Mouse (Mus musculus) thymus, adult 2 months (tissue): ENCODE results near the gene Mis12. TPM values are rescaled to one million over a fixed set of nuclear protein-coding genes. Genes with fewer than 3 reads are reported as not detected.
A peak's percentile ranks its signal among the peaks of the same experiment; 100 is the strongest.

ENCODE experiments used
- DNase-seq: peaks from one replicate; pipeline ENCODE4 v3.0.0; 2021
- H3K27ac ChIP-seq: fragments of 200-500 bp; 2 replicates; pipeline ENCODE4 v1.5.1; 2012; ENCODE audit warnings: low read length, control low read depth; ENCODE audit not compliant: control insufficient read depth, insufficient read depth
- H3K27me3 ChIP-seq: fragments of 200-500 bp; 2 replicates; pipeline ENCODE4 v1.6.1; 2012; ENCODE audit warnings: mild to moderate bottlenecking, low read length, moderate library complexity, mixed read lengths; ENCODE audit not compliant: control insufficient read depth, insufficient read depth
- H3K36me3 ChIP-seq: fragments of 200-500 bp; 2 replicates; pipeline ENCODE4 v1.6.1; 2012; ENCODE audit warnings: mild to moderate bottlenecking, low read length, moderate library complexity; ENCODE audit not compliant: control insufficient read depth, insufficient read depth
- H3K4me1 ChIP-seq: fragments of 200-500 bp; replicated peaks from 2 replicates; pipeline ENCODE4 v1.6.1; 2012; ENCODE audit warnings: low read length; ENCODE audit not compliant: control insufficient read depth, insufficient read depth
- H3K4me3 ChIP-seq: fragments of 200-500 bp; 2 replicates; pipeline ENCODE4 v1.5.1; 2012; ENCODE audit warnings: mild to moderate bottlenecking, low read length, control low read depth, moderate library complexity; ENCODE audit not compliant: control insufficient read depth, insufficient read depth
- CTCF ChIP-seq: fragments of 200-500 bp; IDR thresholded peaks from 2 replicates; pipeline ENCODE4 v1.5.1; 2012; ENCODE audit warnings: mild to moderate bottlenecking, control low read depth, low read length, moderate library complexity, borderline replicate concordance; ENCODE audit not compliant: control insufficient read depth, poor library complexity, insufficient read depth; ENCODE audit errors: extremely low read depth
- POLR2A ChIP-seq: fragments of 200-500 bp; IDR thresholded peaks from 2 replicates; pipeline ENCODE4 v1.6.1; 2012; ENCODE audit warnings: mild to moderate bottlenecking, low read length, control low read depth, moderate library complexity; ENCODE audit not compliant: control insufficient read depth, poor library complexity, insufficient read depth; ENCODE audit errors: extremely low read depth
- WGBS: fragments of 180-500 bp; shearing (Covaris S2); methylation state at CpG from one replicate; pipeline ENCODE4 v1.1.7; 2018; 5-methylcytosine and 5-hydroxymethylcytosine counted together
- polyA plus RNA-seq: library from polyadenylated mRNA; depleted of rRNA; stranded (reverse); fragments of >200 nt; gene quantifications from 2 replicates; pipeline ENCODE4 v1.2.3, GENCODE M21; 2012

Mis12 gene
- polyA plus RNA-seq, 1 experiment: 8.6 TPM

DNA sequence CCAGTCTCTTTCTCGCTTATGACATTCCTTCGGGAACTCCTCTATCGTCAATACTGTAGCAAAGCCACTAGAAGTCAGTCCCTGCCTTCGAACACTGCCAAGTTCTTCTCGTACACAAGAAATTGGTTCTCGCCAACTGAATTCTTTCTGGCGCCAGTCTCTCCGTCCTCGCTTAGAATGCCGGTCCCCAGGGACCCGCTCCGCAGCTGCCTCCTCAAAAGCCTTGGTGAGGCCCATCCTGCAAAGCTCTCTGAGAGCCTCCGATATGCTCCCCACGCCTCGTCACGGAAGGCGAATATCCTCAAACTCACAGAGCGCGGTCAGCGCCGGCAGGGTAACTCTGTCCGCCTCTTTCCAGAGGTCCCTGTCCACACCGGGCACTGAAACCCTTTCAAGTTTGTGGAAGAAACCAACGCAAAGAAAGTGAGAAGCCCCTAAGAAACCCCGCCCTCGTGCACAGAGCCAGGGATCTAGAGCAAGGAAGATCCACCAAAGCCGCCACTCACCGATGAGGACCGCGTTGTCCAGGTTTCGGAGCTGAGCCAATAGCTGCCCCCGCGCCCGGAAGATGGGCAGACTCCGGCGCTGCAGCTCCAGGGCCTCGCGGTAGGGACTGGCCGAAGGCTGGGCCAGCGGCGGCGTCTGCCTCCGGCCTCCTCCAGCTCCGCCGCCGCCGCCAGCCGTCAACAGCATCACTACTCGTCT lies 15.6 kb upstream of the Mis12 start:
- Histone ChIP-seq H3K27me3 (no peaks in the 10 kb centered on the region), H3K27ac (no peak overlapping the region), H3K36me3 (no peaks in the 10 kb centered on the region), H3K4me3 (peak overlapping the region; percentile 59), H3K4me1 (peaks cover 8% of the 10 kb centered on the region; the same call in 1 of the 2 replicates)
- no peak for DNase-seq
- TF ChIP-seq POLR2A (no peak), CTCF (no peak)
- WGBS: under 1% methylated on average over 49 of the region's 49 CpGs

DNA sequence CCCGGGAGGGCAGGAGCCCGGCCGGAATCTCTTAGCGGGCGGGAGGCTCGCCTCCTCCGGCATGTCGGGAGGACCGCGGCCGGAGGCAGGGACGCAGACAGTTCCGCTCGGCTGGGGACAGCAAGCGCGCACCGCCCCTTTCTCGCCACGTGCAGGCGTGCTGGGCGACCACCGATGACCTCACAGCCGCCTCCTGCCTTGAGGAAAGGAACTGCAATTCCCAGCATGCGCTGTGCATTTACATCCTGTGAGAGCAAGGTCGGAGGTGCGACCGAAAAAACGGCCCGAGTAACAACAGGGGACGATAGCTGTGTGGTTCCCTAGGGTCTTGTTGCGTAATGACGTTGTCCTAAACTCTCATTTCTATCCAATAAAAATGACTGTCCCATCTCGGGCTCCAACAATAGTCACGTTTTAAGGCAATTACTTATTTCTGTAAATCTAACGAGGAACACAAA lies 15.1 kb upstream of the Mis12 start, which contains the start of gene Dhx33:
Dhx33 (minus strand) TSS at position 122 of the 458 bp plus-strand sequence.
- WGBS: under 1% methylated on average over 35 of the region's 35 CpGs

GRCm38 (mm10) chr11:71005046-71005445 lies 14.4 kb upstream of the Mis12 start:
- Histone ChIP-seq H3K27ac (no peak overlapping the region), H3K36me3 (peaks cover 4% of the 10 kb centered on the region; the same call in 1 of the 2 replicates)

More for the DNA sequence above, 15.1 kb upstream of the Mis12 start, which contains the start of gene Dhx33:
- Histone ChIP-seq H3K36me3 (no peaks in the 10 kb centered on the region), H3K4me3 (peak within 1 kb of the TSS; percentile 59), H3K4me1 (peaks cover 8% of the 10 kb centered on the region; the same call in 1 of the 2 replicates), H3K27ac (no peak within 1 kb of the TSS), H3K27me3 (no peaks in the 10 kb centered on the region)
- TF ChIP-seq POLR2A: no peak
- TF ChIP-seq CTCF: no peak
- DNase-seq: peak; percentile 94

GRCm38 (mm10) chr11:71007026-71007425 lies 12.4 kb upstream of the Mis12 start:
- no peak overlapping the region for H3K27ac ChIP-seq
- peaks cover 23% of the 10 kb centered on the region for H3K36me3 ChIP-seq
- H3K4me3 ChIP-seq: no peak overlapping the region
- DNase-seq: no peak
- peaks cover 8% of the 10 kb centered on the region; the same call in 1 of the 2 replicates for H3K4me1 ChIP-seq
- no peaks in the 10 kb centered on the region for H3K27me3 ChIP-seq
- TF ChIP-seq POLR2A: no peak
- no peak for TF ChIP-seq CTCF
- 98% methylated on average over 6 of the region's 6 CpGs for WGBS

More at GRCm38 (mm10) chr11:71005046-71005445, 14.4 kb upstream of the Mis12 start:
- WGBS: 42% methylated on average over 5 of the region's 5 CpGs
- Histone ChIP-seq H3K4me3 (no peak overlapping the region), H3K27me3 (no peaks in the 10 kb centered on the region), H3K4me1 (peaks cover 8% of the 10 kb centered on the region; the same call in 1 of the 2 replicates)
- DNase-seq: no peak
- TF ChIP-seq POLR2A: no peak

DNA sequence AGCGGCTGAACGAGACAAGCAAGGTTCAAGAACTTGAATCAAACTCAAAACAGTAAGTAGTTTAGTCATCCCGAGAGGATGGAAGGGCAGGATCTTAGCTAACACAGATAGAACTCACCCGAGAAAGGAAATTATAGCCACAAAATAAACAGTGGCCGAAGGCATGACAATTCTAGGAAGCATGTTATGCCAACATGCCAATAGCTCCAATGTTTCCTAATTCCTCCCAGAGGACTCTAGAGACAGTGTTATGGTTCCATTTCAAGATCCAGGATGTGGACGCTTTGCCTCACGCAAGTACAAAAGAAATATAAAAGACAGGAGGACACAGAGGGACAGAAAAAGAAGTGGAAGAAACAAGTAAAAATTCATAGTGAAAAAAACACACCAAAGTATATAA lies 11.6 kb upstream of the Mis12 start:
- DNase-seq: no peak
- Histone ChIP-seq H3K36me3 (peaks cover 31% of the 10 kb centered on the region), H3K4me3 (no peak overlapping the region), H3K27ac (no peak overlapping the region), H3K4me1 (peaks cover 8% of the 10 kb centered on the region; the same call in 1 of the 2 replicates), H3K27me3 (no peaks in the 10 kb centered on the region)
- no peak for TF ChIP-seq CTCF
- TF ChIP-seq POLR2A: no peak
- 93% methylated on average over 7 of the region's 7 CpGs for WGBS

- no peaks in the 10 kb centered on the region for H3K27me3 ChIP-seq
- no peak for TF ChIP-seq POLR2A
- TF ChIP-seq CTCF: no peak
- H3K36me3 ChIP-seq: peaks cover 32% of the 10 kb centered on the region
- no peak overlapping the region for H3K4me3 ChIP-seq
- 93% methylated on average over 3 of the region's 3 CpGs for WGBS
- peaks cover 5% of the 10 kb centered on the region; the same call in 1 of the 2 replicates for H3K4me1 ChIP-seq
- no peak for DNase-seq
- H3K27ac ChIP-seq: no peak overlapping the region
Measured at GRCm38 (mm10) chr11:71008321-71008720, 11.1 kb upstream of the Mis12 start.

- WGBS: 98% methylated on average over 7 of the region's 7 CpGs
- H3K36me3 ChIP-seq: peaks cover 32% of the 10 kb centered on the region
- no peak overlapping the region for H3K27ac ChIP-seq
Measured at GRCm38 (mm10) chr11:71012743-71013142, 6.7 kb upstream of the Mis12 start.

More at GRCm38 (mm10) chr11:71012743-71013142, 6.7 kb upstream of the Mis12 start:
- no peaks in the 10 kb centered on the region for H3K4me1 ChIP-seq
- H3K27me3 ChIP-seq: no peaks in the 10 kb centered on the region
- no peak for TF ChIP-seq CTCF
- TF ChIP-seq POLR2A: no peak
- DNase-seq: no peak
- no peak overlapping the region for H3K4me3 ChIP-seq
